Mouse (Mus musculus) limb, embryonic 14.5 days (tissue): ENCODE data around the gene Atp2b2. TPM values are rescaled to one million over a fixed set of nuclear protein-coding genes. Genes with fewer than 3 reads are reported as not detected.

Experiments
- ATAC-seq: fragments of 200-750 bp; cut with Nextera tagmentation; 2 replicates; pipeline ENCODE4 v1.8.0; 2017; ENCODE audit warnings: low read depth, moderate number of reproducible peaks, moderate TSS enrichment; ENCODE audit not compliant: low FRiP score
- DNase-seq: peaks from one replicate; pipeline ENCODE4 v3.0.0-alpha.2; 2015; ENCODE audit warnings: low spot score
- H3K27ac ChIP-seq: fragments of 300-500 bp; sonication (generic); replicated peaks from 2 replicates; pipeline ENCODE4 v1.5.1; 2014; ENCODE audit warnings: low read depth, mild to moderate bottlenecking, low read length, moderate library complexity, mixed read lengths
- H3K27me3 ChIP-seq: fragments of 300-500 bp; sonication (generic); 2 replicates; pipeline ENCODE4 v1.6.1; 2014; ENCODE audit warnings: low read length, mixed read lengths; ENCODE audit not compliant: control insufficient read depth, insufficient read depth
- H3K36me3 ChIP-seq: fragments of 300-500 bp; sonication (generic); 2 replicates; pipeline ENCODE4 v1.6.1; 2014; ENCODE audit warnings: mild to moderate bottlenecking, low read length, moderate library complexity, mixed read lengths; ENCODE audit not compliant: control insufficient read depth, insufficient read depth
- H3K4me1 ChIP-seq: fragments of 300-500 bp; sonication (generic); 2 replicates; pipeline ENCODE4 v1.6.1; 2014; ENCODE audit warnings: antibody characterized with exemption, low read length, mixed read lengths; ENCODE audit not compliant: control insufficient read depth, insufficient read depth
- H3K4me2 ChIP-seq: fragments of 300-500 bp; sonication (generic); replicated peaks from 2 replicates; pipeline ENCODE4 v1.6.1; 2014; ENCODE audit warnings: low read depth, mild to moderate bottlenecking, low read length, moderate library complexity; ENCODE audit not compliant: severe bottlenecking
- H3K4me3 ChIP-seq: fragments of 300-500 bp; sonication (generic); replicated peaks from 2 replicates; pipeline ENCODE4 v1.5.1; 2014; ENCODE audit warnings: low read length
- H3K9ac ChIP-seq: fragments of 300-500 bp; sonication (generic); 2 replicates; pipeline ENCODE4 v1.6.1; 2014; ENCODE audit warnings: mild to moderate bottlenecking, low read depth, low read length, moderate library complexity; ENCODE audit not compliant: severe bottlenecking
- H3K9me3 ChIP-seq: fragments of 300-500 bp; sonication (generic); 2 replicates; pipeline ENCODE4 v1.6.1; 2016; ENCODE audit warnings: low read length; ENCODE audit not compliant: control insufficient read depth
- POLR2A ChIP-seq: fragments of 200-500 bp; IDR thresholded peaks from 2 replicates; pipeline ENCODE4 v1.8.0; 2012; ENCODE audit warnings: inconsistent platforms, mild to moderate bottlenecking, moderate library complexity, borderline replicate concordance; ENCODE audit not compliant: insufficient read depth, insufficient read length; ENCODE audit errors: extremely low read depth
- WGBS: fragments of 180-500 bp; shearing (Covaris S2); extraction: QIAGEN DNeasy Blood & Tissue Kit; methylation state at CpG from one replicate; pipeline ENCODE4 v1.1.7; 2014; 5-methylcytosine and 5-hydroxymethylcytosine counted together
- polyA plus RNA-seq, 2 experiments: library from polyadenylated mRNA; depleted of rRNA in 1 of 2; stranded (reverse) in 1 of 2; unstranded in 1 of 2; fragments of >200 nt; fragmentation: Nextera tagmentation in 1 of 2; extraction: Ambion mirVana in 1 of 2; gene quantifications; 2 replicates each; pipeline versions ENCODE4 v1.2.1 to v1.2.3; 2012 to 2014

Gene Atp2b2
- polyA plus RNA-seq (2012; rRNA removed) = 0.08 and 0.09 TPM in 2 replicates
- 0.11 TPM in 1 of 2 replicates, not detected in the other for polyA plus RNA-seq (2014; fragmentation: Nextera tagmentation; extraction: Ambion mirVana)

DNA sequence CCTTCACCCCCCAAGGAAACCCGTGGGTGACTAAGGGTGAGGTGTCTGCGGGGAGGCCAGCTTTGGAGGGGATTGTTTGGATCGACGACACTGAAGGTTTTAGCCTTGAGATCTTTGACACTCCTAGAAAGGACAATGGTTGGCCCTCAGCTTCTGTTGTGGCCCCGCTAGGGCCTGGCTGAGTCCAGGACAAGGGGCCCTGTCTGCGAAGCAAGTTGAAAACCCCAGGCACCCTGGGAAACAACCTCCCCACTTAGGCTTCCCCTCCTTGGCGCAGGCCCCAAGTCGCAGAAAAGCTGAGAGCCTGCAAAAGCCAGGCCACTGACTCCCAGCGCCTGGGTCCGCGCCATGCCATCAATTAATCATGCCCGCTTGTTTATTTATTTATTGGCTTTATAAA lies at the start of gene Atp2b2:
Gene Atp2b2, minus strand, starts transcription at position 282 of the 400 bp plus-strand sequence.
- Histone ChIP-seq H3K36me3 (no peaks in the 10 kb centered on the region), H3K4me3 (peak within 1 kb of the TSS; percentile 36), H3K4me2 (peak within 1 kb of the TSS; percentile 60), H3K9ac (no peak within 1 kb of the TSS), H3K4me1 (no peaks in the 10 kb centered on the region), H3K27ac (no peak within 1 kb of the TSS), H3K27me3 (peaks cover 54% of the 10 kb centered on the region), H3K9me3 (no peaks in the 10 kb centered on the region)
- TF ChIP-seq POLR2A = no peak
- no peak for ATAC-seq
- no peak for DNase-seq
- WGBS = 19% methylated on average over 12 of the region's 12 CpGs

DNA sequence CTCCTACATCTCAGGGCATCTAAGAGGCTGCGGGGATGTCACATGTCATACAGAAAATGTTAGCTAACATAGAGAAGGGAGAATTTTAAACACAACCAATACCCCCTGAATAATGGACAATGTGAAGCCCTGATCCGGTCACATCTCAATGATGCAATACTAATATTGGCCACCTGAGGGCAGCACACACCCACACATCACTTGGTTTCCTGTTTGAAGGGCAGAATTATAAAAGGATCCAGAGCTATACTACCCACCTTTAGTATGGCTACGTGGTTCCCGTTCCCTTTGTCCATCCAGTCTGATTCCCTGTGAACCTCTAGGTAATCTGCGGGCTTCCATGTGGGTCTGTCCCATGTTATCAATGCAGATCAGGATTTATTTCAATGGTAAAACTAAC lies 47.2 kb upstream of the Atp2b2 start:
- WGBS = 17% methylated on average over 5 of the region's 5 CpGs
- no peak overlapping the region for H3K27ac ChIP-seq
- no peaks in the 10 kb centered on the region for H3K4me1 ChIP-seq
- ATAC-seq (no peak), DNase-seq (peak; percentile 59)
- no peak overlapping the region for H3K4me3 ChIP-seq
- H3K9me3 ChIP-seq = no peaks in the 10 kb centered on the region
- no peaks in the 10 kb centered on the region for H3K36me3 ChIP-seq
- no peak overlapping the region for H3K4me2 ChIP-seq
- H3K9ac ChIP-seq = no peak overlapping the region
- TF ChIP-seq POLR2A = no peak
- H3K27me3 ChIP-seq = no peaks in the 10 kb centered on the region

DNA sequence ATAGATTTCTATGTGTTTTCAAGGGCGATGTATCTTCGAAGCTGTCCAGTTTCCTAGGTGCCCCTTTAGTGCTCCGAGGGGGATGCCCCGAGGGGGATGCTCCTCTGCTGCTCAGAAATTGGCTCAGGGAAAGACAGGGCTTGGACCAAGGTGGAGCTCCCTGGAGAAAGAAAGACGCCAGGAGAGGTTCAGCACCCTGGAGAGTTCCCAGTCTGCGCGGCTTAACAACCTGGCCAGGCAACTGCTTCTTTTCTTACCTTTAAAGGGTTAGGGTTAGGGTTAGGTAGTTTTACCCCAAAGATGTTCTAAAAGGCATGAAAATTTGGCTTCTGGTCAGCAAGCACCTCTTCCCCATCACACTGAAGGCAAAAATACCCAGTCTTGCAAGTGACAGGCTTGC lies 44.7 kb upstream of the Atp2b2 start:
- Histone ChIP-seq H3K27me3 (no peaks in the 10 kb centered on the region), H3K36me3 (no peaks in the 10 kb centered on the region), H3K4me1 (no peaks in the 10 kb centered on the region), H3K27ac (no peak overlapping the region), H3K9ac (no peak overlapping the region), H3K9me3 (no peaks in the 10 kb centered on the region), H3K4me3 (no peak overlapping the region), H3K4me2 (no peak overlapping the region)
- DNase-seq (peak; percentile 75), ATAC-seq (no peak)
- 22% methylated on average over 7 of the region's 7 CpGs for WGBS
- TF ChIP-seq POLR2A = no peak

DNA sequence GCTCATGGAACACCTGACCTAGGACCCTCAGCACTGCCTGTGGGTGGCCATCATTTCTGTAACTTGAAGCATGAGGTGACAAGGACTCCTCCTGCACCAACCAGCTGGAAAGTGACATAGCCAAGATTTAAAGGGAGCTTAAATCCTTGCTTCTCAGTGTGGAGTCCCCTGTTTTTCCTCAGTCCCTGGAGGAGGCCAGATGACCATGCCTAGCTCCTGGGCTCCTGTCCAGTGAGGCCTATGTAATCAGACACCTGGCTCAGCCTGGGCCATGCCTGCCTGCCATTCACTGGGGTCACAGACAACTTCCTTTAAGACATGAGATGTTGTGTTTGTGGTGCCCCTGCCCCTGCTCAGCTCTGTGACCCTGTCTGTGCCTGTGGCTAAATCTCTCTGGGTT lies 36.1 kb upstream of the Atp2b2 start:
- ATAC-seq (no peak), DNase-seq (no peak)
- Histone ChIP-seq H3K27me3 (no peaks in the 10 kb centered on the region), H3K27ac (no peak overlapping the region), H3K4me2 (no peak overlapping the region), H3K9me3 (no peaks in the 10 kb centered on the region), H3K4me3 (no peak overlapping the region), H3K9ac (no peak overlapping the region), H3K36me3 (no peaks in the 10 kb centered on the region), H3K4me1 (no peaks in the 10 kb centered on the region)
- TF ChIP-seq POLR2A = no peak

DNA sequence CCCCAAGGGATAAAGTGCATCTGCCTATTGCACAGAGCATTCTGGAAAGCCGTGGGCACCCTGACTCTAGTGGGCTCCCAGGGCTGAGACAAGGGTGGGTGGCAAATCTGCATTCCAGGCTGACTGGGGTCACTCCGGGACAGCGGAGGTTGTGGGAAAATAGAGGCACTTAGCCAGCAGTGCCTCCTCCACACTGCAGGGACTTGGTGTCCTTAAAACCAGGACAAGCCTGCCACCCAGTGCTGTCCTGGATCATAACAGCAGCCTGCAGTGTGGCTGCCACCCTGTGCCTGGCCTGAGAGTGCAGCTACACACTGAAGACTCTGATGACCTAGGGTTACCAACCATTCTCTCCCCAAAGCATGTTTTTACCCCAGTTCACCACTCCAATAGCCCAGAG lies 34.1 kb upstream of the Atp2b2 start:
- TF ChIP-seq POLR2A = no peak
- H3K4me2 ChIP-seq = no peak overlapping the region
- ATAC-seq = no peak
- no peaks in the 10 kb centered on the region for H3K36me3 ChIP-seq
- H3K27me3 ChIP-seq = no peaks in the 10 kb centered on the region
- no peak overlapping the region for H3K27ac ChIP-seq
- no peaks in the 10 kb centered on the region for H3K4me1 ChIP-seq
- 73% methylated on average over 3 of the region's 3 CpGs for WGBS
- H3K9me3 ChIP-seq = no peaks in the 10 kb centered on the region
- no peak overlapping the region for H3K4me3 ChIP-seq
- no peak overlapping the region for H3K9ac ChIP-seq
- no peak for DNase-seq

DNA sequence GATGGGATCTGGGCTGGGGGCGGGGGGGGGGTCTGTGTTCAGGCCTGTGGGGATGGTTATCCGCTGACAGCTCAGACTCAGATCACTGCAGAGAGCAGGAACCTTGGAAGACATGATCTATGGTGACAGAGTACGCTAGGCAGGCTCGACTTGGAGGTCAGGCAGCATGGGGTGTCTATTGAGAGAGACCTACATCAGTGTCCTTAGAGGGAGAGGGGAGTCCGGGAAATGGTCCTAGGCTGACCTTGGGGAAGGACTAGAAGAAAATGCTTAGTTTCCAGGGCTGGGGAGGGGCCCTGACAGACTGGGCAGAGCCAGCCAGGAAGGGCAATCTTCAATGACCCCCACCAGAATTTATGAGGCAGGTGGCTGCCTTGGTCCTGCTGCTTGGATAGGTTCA lies 33.6 kb upstream of the Atp2b2 start:
- Histone ChIP-seq H3K4me1 (no peaks in the 10 kb centered on the region), H3K9me3 (no peaks in the 10 kb centered on the region), H3K27me3 (no peaks in the 10 kb centered on the region), H3K4me2 (no peak overlapping the region), H3K36me3 (no peaks in the 10 kb centered on the region), H3K4me3 (no peak overlapping the region), H3K27ac (no peak overlapping the region), H3K9ac (no peak overlapping the region)
- no peak for TF ChIP-seq POLR2A
- ATAC-seq = no peak
- no peak for DNase-seq
- 55% methylated on average over 5 of the region's 5 CpGs for WGBS
